Mouse (Mus musculus): ENCODE data around the gene Tm4sf5.

DNA sequence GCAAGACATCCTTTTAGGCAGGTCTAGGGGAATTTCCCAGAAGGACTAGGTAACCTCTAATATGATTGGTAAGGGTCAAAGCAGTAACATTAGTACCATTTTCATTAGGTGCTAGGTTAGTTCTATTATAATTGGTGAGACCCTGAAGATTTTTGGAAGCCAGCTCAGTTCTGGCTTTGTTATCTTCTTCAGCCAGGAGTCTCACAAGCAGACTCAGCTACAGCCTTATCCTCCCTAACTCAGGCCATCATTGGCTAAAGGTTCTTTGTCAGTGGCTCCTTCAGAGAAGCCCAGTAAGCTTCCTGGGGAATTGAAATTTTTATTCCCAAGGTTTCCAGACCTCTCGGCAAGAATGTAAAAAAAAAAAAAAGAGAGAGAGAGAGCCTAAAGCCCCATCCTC lies 13.4 kb downstream of the Tm4sf5 start:
- TF ChIP-seq MAFK (IDR thresholded peaks at IDR 0.05; ENCODE audit: insufficient read depth, low read depth, low read length) (no peak), ZNF384 (IDR thresholded peaks at IDR 0.05; ENCODE audit: low read depth, low read length) (no peak), CHD2 (IDR thresholded peaks at IDR 0.05; ENCODE audit: low read depth, low read length) (no peak)

Measured in ES-E14 (cell line).